Mouse (Mus musculus): ENCODE results near the gene Slc6a6. TPM values are rescaled to one million over a fixed set of nuclear protein-coding genes. Genes with fewer than 3 reads are reported as not detected.

The Slc6a6 gene
- total RNA-seq, 2 experiments from 2014 or later = 160 to 173 TPM

DNA sequence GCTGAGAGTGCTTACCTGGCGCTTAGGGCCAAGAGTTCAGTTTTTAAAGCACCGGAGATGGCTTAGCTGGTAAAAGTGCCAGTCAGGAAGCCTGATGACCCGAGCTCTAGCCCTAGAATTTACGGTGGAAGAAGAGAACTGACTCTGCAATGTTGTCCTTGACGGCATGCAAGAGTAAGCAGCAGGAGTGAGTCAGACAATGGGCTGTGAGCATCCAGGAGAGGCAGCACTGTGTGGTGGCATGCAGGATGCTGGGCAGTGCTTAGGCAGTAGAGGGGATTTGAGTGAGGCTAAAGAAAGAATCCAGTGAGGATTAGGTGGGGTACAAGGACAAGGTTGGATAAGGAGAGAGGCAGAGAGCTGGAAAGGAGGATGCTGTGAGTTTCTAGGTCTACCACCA lies 15.6 kb upstream of the Slc6a6 start:
- no peak for DNase-seq

DNA sequence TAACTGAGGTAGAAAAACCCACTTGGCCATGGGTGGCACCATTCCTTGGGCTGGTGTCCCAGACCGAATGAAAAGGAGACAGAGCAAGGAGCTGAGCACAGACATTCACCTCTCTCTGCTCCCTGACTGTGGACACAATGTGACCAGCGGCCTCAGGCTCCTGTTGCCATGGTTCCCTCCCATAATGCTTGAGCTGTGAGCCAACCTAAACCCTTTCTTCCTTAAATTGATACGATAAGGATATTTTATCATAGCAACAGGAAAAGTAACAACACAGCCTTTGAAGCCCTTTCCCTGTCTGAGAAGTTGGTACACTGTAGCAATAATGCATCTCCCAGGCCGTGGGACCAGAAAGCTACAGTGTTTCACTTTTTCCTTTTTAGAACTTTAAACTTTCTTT lies 14.6 kb upstream of the Slc6a6 start:
- intact Hi-C loops (cut with DNase I) = no loop called here
- DNase-seq = no peak

More for the DNA sequence above, 15.6 kb upstream of the Slc6a6 start:
- intact Hi-C loops (cut with DNase I) = no loop called here

DNA sequence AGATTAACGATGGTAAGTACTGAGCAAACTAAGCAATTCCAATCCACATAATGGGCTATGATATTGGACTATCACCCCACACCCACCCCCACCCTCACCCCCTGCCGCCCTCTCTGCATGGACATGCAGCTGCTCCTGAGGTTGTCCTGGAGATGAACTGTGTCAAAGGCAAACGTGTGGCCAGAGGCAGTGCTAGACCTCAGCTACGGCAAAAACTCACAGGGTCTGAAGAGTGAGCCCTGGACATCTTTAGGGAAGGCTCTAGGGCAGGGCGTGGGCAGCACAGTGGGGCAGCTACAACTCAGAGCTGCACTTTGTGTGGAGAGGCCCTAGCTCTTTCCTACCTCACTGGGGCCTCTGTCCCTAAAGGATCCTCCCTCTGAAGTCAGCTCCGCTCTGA lies 13.6 kb upstream of the Slc6a6 start:
- DNase-seq = no peak
- intact Hi-C loops (cut with DNase I) = no loop called here

DNA sequence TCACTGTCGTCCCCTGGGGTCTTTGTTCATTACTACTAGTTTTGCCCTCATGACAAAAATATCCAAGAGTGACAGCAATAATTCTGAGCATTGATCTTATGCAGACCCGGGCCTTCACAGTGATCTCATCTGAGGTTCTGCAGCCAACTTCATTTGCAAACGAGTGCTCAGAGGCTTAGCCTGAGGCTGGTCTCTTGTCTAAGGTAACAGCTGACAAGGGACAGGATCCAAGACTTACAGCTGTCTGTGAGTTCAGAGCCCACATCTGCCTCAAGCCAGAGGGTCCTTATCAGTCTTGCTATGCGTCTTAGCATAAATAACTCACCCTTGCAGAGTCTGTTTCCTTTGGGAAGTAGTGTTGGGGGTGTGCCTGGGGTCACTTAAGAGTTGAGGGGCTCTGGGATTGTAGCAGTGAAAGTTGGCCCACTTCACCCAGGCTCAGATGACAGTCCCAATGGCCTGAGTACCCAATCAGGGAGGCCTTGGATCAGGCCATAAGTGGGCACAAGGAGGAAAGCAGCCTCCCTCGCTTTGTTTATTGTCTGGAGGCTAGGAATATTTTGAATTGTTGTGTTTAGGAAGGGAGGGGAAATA lies 9.0 kb upstream of the Slc6a6 start:
- DNase-seq = no peak
- intact Hi-C loops (cut with DNase I) = no loop called here

DNA sequence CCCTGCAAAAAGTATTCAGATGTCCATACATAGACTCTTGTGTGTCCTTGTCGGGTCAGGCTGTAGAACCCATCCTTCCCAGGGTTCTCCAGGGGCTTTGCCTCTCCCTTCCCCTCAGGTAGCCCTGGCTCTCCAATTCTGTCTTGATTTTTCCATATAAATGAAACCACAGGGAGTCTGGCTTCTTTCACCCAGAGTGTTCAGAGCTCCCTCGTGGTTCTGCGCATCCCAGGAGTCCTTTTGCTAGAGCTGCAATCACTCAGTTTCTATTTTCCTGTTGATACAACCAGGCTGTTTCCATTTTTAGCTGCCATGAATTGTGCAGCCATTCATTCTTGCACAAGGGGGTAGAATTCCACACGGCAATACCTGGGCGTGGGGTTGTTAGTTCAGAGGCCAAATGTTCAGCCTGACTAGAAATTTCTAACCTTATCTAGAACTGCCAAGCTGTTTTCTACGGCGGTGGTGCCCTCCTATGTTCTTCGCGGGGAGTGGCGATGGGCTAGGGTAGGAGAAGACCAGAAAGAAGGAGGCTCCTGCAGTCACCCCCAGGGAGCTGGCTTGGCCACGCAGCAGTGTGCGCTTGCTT lies 5.3 kb upstream of the Slc6a6 start:
- DNase-seq = no peak
- intact Hi-C loops (cut with DNase I) = no loop called here

DNA sequence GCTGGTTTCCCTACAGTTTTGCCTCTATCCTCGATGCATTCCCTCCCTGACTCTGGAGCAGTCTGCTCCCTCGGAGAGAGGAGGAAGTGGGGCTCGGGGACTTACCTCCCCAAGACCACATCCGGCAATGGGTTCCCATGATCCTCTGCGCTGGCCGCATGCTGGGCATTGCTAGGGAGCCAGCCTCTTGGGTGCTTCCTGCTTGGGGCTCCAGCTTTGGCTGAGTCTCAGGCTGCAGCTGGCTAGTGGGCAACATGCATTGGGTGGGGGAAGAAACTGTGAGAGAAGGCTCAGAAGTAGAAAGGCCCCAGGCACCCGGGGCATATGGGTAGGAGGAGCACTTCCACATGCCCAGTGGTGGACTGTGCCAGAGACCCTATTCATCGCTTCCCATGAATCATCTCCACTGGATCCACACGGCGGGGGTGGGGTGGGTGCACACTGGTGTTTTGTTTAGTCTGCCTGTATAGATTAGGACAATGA lies 4.7 kb upstream of the Slc6a6 start:
- peak; percentile 69 to 71 for DNase-seq
- intact Hi-C loops (cut with DNase I) = no loop called here

DNA sequence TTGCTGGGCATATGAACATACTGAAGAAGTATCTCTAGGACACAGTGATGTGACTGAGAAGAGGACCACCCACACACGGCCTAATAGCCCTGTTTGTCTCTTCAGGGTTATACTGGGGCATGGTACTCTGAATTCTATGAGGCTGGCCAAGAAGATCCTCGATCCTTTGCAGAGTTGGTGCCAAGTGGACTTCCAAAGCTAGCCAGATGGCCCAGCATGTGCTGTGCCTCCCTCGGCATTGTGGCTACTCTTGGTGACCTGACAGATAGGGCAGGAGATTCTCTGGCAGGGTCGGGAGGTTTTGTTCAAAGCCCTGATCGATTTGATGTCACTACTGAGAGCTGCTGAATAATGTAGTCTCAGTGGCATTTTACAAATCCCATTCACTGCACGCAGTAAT lies 4.1 kb upstream of the Slc6a6 start:
- no peak for DNase-seq
- intact Hi-C loops (cut with DNase I) = no loop called here

DNA sequence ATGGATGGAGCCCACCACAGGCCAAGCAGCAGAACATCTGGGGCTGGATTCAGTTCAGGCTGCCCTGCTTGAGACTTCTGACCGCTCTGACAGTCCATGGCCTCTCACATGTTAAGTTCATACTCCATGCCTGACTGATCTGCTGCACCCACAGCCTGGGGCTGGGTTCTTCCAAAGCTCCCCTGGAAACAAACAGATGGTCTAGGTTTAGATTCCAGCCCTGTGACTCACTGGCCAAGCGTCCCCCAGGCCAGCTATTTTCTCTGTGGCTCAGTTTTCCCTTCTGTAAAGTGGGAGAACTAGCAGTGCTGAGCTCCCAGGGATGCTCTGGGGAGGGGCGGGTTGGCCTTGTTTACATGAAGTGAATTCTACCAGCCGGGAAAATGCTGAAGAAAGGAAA lies 2.0 kb upstream of the Slc6a6 start:
- intact Hi-C loops (cut with DNase I) = no loop called here

DNA sequence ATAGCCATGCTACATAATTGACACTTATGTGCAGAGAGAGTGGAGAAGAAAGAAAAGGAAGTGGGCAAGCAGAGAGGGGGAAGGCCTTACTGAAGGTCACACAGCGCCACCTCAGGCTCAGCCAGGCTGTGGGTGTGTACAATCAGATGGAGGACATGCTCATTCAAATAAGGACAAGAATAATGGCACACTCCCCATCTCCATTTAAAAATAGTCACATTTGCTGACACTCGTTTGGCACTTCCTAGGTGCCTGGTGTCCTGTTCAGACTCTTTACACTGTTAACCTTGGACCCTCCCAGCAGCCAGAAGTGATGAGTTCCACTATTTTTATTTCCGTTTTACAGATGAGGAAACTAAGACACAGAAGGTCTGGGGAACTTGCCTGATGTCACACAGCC lies 732 bp upstream of the Slc6a6 start:
- intact Hi-C loops (cut with DNase I) = no loop called here
- peak; percentile 39 to 59 for DNase-seq

More for the DNA sequence above, 2.0 kb upstream of the Slc6a6 start:
- DNase-seq = no peak

DNA sequence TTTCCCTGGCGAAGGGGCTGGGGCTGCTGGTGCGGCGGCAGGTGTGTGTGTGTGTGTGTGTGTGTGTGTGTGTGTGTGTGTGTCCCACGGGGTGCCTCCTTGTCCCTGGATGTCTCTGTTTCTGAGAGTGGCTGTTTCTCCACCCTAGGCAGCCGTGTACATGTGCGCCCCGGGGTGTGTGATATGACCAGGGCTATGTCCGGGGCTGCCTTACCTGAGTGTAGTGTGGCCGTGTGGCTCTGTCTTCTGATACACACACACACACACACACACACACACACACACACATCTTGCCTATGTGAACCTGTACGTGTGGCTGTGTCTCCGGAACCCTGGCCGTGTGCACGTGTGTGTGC lies 599 bp downstream of the Slc6a6 start:
- intact Hi-C loops (cut with DNase I) = loop anchor here (2.0 kb wide), 3 partner anchors 44 to 158 kb away; no protein-coding TSS in a partner anchor
- DNase-seq = peak in 1 of 2 experiments; percentile 32

DNA sequence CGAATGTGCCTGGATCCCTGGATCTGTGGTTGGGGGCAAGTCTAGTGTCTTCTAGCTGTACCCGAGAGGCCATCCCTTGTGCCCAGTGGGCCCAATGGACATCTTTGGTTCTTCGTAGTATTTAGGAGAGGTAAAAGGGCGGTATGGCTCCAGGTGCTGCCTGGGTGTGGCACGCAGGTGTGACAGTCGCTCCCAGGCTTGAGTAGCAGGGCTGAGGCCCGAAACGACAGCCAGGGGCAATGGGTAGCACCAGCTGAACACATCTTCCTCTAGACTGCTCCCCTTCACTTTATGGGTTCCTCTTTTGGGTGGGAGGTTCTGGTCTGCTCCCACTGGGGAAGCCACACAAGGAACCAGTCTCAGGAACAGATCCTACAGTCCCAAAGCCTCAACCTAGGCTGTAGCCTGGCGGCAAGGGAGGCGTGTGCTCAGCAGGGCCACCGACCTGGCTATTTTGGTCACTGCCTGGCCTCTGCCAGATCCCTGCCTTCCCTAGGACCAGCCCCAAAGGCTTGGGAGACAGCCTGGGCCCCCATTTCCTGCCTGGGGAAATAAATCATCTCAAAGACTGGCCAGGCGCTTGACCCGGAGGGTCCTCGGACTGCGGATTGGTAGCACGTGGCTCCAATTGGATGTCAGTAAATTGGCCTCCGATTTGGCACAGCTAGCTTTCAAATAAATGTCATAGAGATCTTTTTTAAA lies 1.1 kb downstream of the Slc6a6 start:
- intact Hi-C loops (cut with DNase I) = loop anchor here (2.0 kb wide), 3 partner anchors 44 to 158 kb away; no protein-coding TSS in a partner anchor

DNA sequence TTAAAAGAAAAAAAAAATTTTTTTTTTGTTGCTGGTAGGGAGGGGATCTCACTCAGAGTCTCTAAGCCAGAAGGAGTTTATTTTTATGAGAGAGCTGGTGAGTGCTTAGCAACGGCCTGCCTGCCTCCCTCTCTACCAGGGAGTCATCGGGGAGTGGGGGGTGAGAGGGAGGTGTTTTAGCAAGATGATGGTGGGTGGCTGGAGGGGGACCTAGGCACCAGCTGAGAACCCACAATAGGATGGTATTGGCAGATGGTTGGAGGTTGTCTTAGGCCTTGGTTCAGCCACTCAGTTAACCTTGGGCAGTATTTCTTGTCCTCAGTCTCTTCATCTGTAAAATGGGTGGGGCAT lies 1.7 kb downstream of the Slc6a6 start:
- peak in 1 of 2 experiments; percentile 23 for DNase-seq
- intact Hi-C loops (cut with DNase I) = loop anchor here (2.0 kb wide), 3 partner anchors 43 to 159 kb away; no protein-coding TSS in a partner anchor

More for the DNA sequence above, 1.1 kb downstream of the Slc6a6 start:
- peak; percentile 67 to 69 for DNase-seq

DNA sequence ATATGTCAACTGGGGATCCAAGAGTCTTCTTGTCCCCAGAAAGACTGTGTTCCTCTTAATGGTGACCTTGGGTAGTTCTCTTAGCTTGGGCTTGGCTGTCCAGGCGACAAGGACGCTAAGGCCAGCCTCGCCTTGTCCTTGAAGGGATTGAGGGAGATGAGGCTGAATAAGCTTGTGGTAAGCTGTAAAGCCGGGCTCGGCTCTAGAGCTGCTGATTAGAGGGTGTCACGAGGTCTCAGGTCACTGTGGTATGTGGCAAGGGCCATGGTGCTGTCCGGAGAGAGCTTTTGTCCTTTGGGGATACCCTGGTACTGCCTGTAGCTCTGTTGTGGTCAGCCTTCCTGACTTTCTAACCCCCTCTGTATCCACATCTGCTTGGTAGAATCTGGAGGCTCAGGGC lies 2.0 kb downstream of the Slc6a6 start:
- peak in 1 of 2 experiments; percentile 35 for DNase-seq
- intact Hi-C loops (cut with DNase I) = loop anchor here (2.0 kb wide), 4 partner anchors 27 to 159 kb away; no protein-coding TSS in a partner anchor

DNA sequence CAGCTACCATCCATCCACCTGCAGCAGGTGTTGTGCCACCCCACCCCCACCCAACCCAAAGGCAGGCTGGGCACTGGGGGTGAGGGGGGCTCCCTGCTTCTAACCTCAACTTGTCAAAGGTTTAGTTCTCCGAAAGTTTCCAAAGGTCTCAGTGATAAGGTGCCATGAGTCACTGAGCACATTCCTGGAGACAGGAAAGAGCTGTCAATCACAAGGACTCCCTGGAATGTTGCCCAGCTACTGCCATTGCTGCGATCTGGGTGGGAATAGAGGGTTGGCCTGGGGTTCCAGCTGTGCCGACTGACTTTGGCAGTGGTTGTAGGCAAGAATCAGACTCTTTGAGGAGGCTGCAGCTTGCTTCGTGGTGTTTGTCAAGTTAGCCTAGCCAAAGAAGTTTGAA lies 2.7 kb downstream of the Slc6a6 start:
- intact Hi-C loops (cut with DNase I) = loop anchor here (2.0 kb wide), 1 partner anchor 26 kb away; no protein-coding TSS in a partner anchor
- peak; percentile 74 to 81 for DNase-seq

DNA sequence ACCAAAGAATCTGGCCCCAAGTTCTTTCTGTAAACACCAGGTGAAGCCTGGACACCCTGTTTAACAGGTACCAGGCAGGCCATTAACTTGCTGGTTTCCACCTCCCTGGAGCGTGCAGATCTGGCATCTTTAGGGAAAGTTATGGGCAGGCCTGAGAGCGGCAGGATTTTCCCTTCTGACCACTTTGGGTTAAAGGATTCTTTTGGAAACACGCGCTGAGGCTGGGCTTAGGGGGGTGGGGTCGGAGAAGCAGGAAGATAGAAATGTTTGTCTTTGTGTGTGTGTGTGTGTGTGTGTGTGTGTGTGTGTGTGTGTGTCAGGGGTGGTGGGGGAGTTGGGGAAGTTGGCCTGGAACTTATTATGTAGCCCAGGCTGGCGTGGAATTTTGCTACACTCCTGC lies 4.2 kb downstream of the Slc6a6 start:
- no peak for DNase-seq
- intact Hi-C loops (cut with DNase I) = no loop called here

DNA sequence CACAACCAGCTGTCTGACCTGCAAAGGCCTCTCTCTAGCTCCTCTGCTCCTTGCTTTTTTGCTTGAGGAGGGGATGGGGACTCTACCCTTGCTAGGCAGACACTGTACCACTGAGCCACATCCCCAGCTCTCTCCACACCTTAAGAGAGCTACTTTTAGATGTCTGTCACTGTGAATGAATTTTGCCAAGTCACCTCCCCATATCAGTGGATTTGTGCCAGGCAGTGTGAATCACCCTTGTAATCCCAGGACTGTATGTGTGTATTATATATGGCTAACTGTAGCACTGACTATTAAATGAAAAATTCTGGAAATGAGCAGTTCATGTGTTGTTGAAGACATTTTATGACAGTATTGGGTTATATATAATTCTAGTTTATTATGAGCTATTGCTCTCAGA lies 5.4 kb downstream of the Slc6a6 start:
- peak in 1 of 2 experiments; percentile 50 for DNase-seq
- intact Hi-C loops (cut with DNase I) = no loop called here

DNA sequence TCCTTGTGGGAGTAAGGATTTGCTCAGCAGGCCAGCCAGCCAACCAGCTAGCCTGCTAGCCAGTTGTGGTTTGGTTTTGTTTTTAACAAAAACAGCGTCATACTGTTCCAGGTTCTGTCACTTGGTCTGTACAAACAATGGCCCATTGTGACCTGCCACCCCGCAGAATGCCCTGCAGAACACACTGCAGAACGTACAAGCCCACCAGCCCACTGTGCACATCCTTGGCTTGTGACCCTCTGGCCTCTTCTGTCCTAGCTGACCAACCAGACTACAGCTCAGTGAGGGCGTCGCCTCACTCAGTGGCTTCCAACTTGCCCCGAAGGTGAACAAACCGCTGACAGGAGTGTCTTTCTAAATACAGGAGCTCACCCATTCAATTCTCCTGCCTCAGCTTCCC lies 6.4 kb downstream of the Slc6a6 start:
- intact Hi-C loops (cut with DNase I) = no loop called here
- no peak for DNase-seq

DNA sequence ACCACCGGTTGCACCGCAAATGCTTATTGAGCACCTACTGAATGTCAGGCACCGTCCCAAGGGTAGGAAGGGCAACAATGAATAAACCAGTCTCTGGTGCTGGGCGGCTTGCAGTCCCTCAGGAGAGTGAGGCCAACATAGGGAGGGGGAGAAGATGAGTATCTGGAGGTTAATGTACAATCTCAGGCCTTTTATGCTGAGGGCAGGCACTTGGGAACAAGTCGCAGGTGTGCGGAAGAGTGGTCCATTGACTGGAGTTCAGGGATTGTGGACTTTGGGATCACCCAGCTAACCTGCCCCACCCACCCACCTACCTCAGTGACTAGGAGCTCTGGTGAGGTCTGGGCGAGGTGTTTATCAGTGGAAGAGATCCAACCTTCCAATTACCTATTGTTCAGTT lies 6.8 kb downstream of the Slc6a6 start:
- no peak for DNase-seq
- intact Hi-C loops (cut with DNase I) = no loop called here

DNA sequence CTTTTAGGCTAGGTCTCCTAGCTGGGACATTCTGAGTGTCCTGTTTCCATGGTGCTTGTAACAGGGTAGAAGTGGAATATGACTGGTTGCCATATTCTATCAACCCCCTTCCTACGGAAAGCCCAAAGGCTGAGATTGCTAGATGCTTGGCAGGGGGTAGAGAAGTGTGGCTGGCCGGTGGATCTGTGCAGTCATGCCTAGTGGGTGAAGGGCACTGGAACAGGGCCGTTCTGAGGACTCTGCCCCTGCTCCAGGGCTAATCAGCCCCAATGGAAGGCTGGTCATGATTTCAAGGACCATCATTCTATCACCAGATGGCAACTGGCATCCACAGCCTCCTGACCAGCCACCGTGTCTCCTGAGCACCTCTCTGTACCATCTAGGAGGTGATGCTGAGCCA lies 7.7 kb downstream of the Slc6a6 start:
- intact Hi-C loops (cut with DNase I) = no loop called here
- DNase-seq = no peak

DNA sequence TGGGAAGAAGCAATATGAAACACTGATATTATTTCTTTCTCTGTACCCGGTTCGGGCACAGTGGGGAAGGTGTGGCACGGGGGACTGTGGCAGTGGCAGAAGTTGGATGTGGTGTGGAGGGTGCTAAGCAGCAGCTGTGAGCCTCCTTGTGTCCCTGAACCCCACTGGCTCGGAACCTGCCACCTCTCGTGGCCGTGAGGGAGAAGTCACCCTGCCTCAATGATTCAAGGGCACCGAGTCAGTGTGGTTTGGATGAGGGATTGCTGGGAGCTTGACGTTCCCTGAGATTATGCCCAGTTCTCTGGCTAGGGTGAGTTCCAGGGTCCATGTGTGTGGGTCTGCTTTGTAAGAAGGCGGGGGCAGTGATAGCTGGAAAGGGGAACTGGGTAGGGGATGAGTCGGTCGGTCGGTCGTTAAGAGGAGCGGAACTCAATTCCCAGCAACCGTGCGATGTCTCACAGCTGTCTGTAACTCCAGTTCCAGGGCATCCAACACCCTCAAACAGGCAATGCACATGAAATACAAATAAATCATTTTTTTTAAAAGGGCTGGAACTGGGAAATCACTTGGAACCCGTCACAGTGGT lies 9.5 kb downstream of the Slc6a6 start:
- intact Hi-C loops (cut with DNase I) = no loop called here
- DNase-seq = no peak

DNA sequence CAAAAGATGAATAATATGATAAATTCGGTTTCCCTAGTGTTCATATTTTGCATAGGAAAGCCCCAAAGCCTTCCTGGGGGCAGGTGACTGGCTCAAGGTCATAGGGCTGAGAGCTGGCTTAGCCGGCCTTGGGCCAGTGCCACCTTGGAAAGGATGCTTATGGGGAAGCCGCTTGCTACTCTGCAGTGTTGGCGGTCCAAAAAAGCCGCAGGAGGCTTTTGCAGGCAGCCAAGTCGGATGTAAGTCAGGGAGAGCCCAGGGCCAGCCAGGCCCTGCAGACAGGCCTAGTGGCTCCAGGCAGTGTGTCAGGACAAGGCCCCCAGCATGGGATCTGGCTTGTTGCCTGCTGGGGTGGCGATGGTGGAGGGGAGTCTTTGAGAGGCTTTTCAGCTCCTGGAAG lies 10.8 kb downstream of the Slc6a6 start:
- peak; percentile 51 to 65 for DNase-seq

More for the DNA sequence above, 10.8 kb downstream of the Slc6a6 start:
- intact Hi-C loops (cut with DNase I) = no loop called here

Data from heart, postnatal 10 days (tissue).